Mouse (Mus musculus) brown adipose tissue, adult 24 weeks (tissue): ENCODE measurements around the gene Raly. TPM values are rescaled to one million over a fixed set of nuclear protein-coding genes. Genes with fewer than 3 reads are reported as not detected.
A peak's percentile ranks its signal among the peaks of the same experiment; 100 is the strongest.

Source experiments
- H3K27ac ChIP-seq: fragments of 200-500 bp; replicated peaks from 2 replicates; pipeline ENCODE4 v1.5.1; 2012; ENCODE audit warnings: low read depth, mild to moderate bottlenecking, low read length
- H3K4me1 ChIP-seq: fragments of 200-500 bp; 2 replicates; pipeline ENCODE4 v1.6.1; 2012; ENCODE audit warnings: low read length, mixed read lengths; ENCODE audit not compliant: control insufficient read depth, insufficient read depth, insufficient read length
- H3K4me3 ChIP-seq: fragments of 200-500 bp; 2 replicates; pipeline ENCODE4 v1.5.1; 2012; ENCODE audit warnings: low read depth, mild to moderate bottlenecking, low read length, moderate library complexity; ENCODE audit not compliant: insufficient read depth
- polyA plus RNA-seq: library from polyadenylated mRNA; stranded (reverse); fragments of >200 nt; gene quantifications from 2 replicates; pipeline ENCODE4 v1.2.4, GENCODE M21; 2012; ENCODE audit not compliant: missing spikeins, insufficient read depth, insufficient read length

Gene Raly
- polyA plus RNA-seq, 1 experiment, result 51.8 TPM

DNA sequence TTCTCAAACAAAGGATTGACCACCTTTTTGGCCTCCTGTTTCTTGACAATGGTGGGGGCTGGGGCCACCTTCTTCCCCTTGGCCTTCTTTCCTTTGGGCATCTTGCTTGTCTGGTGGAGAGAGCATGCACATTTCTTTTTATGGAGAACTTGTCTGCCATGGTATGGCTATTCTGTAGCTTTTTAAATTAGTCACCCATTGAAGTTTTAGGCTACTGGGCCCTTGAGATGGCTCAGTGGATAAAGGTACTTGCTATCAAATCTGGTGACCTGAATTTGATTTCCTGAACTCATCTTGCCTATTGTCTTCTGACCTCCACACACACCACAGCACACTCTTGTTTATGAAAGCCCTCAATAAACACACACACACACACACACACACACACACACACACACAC is 21.0 kb upstream of the Raly start, which contains the start of gene Gm14214:
TSS of gene Gm14214 (minus strand) at position 101 of the 400 bp plus-strand sequence.
- no peaks in the 10 kb centered on the region for H3K4me1 ChIP-seq
- no peak within 1 kb of the TSS for H3K4me3 ChIP-seq
- H3K27ac ChIP-seq, result no peak within 1 kb of the TSS

- Histone ChIP-seq H3K4me1 (no peaks in the 10 kb centered on the region), H3K4me3 (no peak overlapping the region), H3K27ac (no peak overlapping the region)
Measured at GRCm38 (mm10) chr2:154771604-154772003, 19.3 kb upstream of the Raly start.

GRCm38 (mm10) chr2:154774032-154774431 is 16.9 kb upstream of the Raly start:
- Histone ChIP-seq H3K4me1 (no peaks in the 10 kb centered on the region), H3K27ac (no peak overlapping the region), H3K4me3 (no peak overlapping the region)

- Histone ChIP-seq H3K27ac (no peak overlapping the region; the same call in 1 of the 2 replicates), H3K4me3 (no peak overlapping the region), H3K4me1 (no peaks in the 10 kb centered on the region)
Measured at GRCm38 (mm10) chr2:154776496-154776895, 14.4 kb upstream of the Raly start.

DNA sequence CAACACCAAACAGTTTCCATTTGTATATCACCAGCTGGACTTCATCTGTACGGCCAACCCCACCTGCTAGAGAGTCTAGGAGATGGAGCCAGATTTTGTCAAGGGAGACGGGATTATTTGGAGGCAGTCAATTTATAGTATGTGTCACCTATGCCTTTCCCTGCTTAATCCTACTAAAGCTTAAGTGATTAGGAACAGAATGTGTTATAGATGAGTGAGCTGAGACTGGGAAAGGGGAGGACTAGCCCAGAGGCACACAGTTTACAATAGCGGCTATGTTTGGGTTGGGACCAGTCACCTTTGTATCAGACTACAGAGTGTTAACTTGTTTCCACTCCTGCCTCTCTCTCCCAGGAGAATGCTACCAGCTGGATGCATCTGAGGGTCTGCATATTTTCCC is 11.2 kb upstream of the Raly start:
- no peak overlapping the region for H3K4me3 ChIP-seq
- H3K27ac ChIP-seq, result no peak overlapping the region
- H3K4me1 ChIP-seq, result no peaks in the 10 kb centered on the region

DNA sequence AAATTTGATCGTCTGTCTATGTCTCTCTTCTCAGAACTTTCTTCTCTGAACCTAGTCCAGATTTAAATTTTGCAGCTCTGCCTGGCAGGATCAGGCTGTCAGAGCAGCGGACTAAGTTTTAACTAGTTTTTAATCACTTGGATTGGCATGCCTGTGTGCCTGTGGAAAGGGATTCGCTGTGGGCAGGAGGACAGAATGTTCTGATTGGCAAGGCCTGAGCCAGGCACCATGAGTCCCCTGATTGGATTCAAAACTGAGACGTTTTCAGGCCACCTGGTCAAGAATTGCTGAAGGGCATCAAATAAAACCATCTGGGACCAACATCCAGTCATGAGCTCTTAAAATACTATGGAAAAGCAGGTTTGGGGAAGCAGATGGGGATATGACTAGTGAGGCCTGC is 8.5 kb upstream of the Raly start:
- H3K4me3 ChIP-seq, result no peak overlapping the region
- H3K27ac ChIP-seq, result no peak overlapping the region
- H3K4me1 ChIP-seq, result no peaks in the 10 kb centered on the region

- Histone ChIP-seq H3K4me1 (no peaks in the 10 kb centered on the region), H3K27ac (no peak overlapping the region), H3K4me3 (no peak overlapping the region)
Measured at GRCm38 (mm10) chr2:154782856-154783650, 7.8 kb upstream of the Raly start.

GRCm38 (mm10) chr2:154785284-154785683 is 5.6 kb upstream of the Raly start:
- H3K4me1 ChIP-seq, result 0 out of 2 replicates have a peak, but pooled peaks cover 2% of the 10 kb centered on the region
- H3K27ac ChIP-seq, result no peak overlapping the region
- no peak overlapping the region for H3K4me3 ChIP-seq

GRCm38 (mm10) chr2:154786187-154786586 is 4.7 kb upstream of the Raly start:
- Histone ChIP-seq H3K27ac (no peak overlapping the region), H3K4me3 (no peak overlapping the region), H3K4me1 (0 out of 2 replicates have a peak, but pooled peaks cover 2% of the 10 kb centered on the region)

- 0 out of 2 replicates have a peak, but pooled peaks cover 2% of the 10 kb centered on the region for H3K4me1 ChIP-seq
- H3K4me3 ChIP-seq, result no peak overlapping the region
- H3K27ac ChIP-seq, result no peak overlapping the region
Measured at GRCm38 (mm10) chr2:154786776-154787175, 4.1 kb upstream of the Raly start.

DNA sequence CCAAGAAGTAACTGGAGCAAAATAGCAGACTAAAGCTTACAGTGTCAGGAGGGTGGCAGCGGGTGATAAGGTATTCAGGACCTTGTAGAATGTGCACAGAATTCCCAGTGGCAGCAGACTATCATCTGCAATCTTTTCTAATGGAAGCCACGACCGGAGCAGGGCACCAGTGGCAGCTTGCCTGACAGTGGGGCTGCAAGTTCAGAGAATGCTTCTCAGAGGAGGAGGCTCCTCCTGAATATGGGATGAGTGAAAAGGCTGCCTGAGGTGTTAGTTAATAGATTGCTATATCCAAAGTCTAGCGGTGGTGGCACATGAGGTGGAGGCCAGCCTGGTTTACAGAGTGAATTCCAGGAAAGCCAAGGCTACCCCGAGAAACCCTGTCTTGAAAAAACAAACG is 1.5 kb upstream of the Raly start:
- Histone ChIP-seq H3K4me3 (no peak overlapping the region), H3K27ac (no peak overlapping the region), H3K4me1 (peaks cover 11% of the 10 kb centered on the region; the same call in 1 of the 2 replicates)

DNA sequence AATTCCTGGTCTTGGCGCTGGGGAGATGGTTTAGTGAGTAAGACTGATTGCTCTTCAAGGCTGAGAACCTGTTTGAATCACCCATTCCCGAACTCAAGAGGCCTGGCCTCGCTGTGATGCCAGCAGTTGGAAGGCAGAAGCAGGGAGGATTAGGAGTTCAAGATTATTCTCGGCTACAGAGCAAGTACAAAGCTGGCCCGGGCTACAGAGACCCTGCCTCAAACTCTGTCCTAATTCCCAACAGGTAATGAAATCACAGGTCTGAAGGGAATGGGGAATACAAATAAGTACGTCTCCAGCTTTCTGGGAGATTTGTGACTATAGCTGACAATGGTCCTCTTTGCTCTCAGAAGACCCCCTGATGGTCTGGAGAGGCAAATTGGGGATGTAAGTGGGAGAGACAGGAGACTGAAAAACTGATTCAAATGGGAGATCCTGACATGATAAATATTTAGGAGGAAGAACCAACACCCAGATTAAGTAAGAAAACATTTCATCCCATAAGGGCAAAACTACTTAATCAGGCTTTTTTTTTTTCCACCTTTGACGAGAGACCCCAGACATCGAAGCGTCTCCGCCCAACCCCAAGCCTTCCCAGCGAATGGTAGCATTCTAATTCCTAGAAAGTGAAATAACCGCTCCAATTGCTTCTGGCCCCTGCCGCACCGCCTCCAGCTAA is 780 bp upstream of the Raly start:
- Histone ChIP-seq H3K4me3 (peak overlapping the region; percentile 51), H3K27ac (no peak overlapping the region), H3K4me1 (peaks cover 11% of the 10 kb centered on the region; the same call in 1 of the 2 replicates)

DNA sequence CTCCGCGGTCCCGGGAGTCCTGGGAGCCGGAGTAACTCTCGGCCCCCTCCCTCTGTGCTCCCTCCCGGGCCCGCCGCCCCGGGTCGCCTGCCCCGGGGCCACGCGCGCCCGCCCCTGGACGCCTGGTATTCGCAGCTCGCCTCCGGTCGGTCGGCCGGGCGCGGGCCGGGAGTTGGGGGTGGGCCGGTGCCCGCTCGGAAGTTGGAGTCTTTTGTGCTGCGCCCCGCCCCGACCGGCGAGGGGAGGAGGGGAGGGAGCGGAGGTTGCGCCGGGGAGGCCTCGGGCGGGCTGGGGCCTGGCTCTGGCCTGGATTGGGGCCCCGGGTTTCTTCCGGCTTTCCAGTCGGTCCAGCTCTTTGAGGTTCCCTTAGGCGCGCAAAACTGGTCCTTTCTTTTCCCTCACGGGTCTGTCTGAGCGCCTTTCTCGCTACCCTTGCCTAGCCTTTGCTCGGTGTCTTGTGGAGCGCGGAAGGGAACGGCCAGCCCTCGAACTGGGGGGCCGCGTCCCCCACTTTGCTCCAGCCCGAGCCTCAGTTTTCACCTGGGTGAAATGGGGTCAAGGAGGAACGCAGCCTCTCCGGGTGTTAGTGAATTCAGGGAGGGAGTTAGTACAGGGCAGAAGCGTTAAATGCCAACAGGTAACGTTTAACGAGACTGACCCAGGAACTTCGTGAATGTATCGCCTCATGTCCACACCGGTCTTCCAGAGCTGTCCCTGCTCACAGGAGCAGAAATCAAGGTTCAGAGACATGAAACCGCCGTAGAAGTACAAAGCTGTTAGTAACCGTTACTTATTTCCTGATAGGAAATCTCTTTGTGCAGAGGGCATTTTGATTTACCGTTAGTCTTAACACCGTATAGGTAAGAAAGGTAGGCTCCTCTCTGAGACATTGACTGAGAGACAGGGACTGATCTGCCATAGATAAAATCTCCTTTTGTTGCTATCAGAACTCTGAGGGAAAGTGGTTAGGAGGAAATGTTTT is 1.1 kb downstream of the Raly start:
- H3K27ac ChIP-seq, result peak overlapping the region; percentile 56
- peak overlapping the region; percentile 70 for H3K4me3 ChIP-seq
- H3K4me1 ChIP-seq, result peaks cover 11% of the 10 kb centered on the region; the same call in 1 of the 2 replicates

DNA sequence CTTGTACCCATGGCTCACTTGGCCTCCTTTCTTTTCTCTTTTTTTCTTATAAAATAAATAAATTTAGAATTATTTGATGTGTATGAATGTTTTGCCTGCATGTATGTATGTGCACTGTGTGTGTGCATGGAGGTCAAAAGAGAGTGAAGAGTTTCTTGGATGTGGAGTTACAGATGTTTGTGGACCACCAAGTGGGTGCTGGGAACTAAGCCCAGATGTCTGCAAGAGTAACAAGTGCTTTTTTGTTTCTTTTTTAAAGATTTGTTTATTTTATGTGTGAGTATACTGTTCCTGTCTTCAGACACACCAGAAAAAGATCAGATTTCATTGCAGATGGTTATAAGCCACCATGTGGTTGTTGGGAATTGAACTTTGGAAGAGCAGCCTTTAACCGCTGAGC is 12.5 kb downstream of the Raly start:
- H3K4me1 ChIP-seq, result peaks cover 8% of the 10 kb centered on the region; the same call in 1 of the 2 replicates
- H3K4me3 ChIP-seq, result no peak overlapping the region
- H3K27ac ChIP-seq, result no peak overlapping the region

DNA sequence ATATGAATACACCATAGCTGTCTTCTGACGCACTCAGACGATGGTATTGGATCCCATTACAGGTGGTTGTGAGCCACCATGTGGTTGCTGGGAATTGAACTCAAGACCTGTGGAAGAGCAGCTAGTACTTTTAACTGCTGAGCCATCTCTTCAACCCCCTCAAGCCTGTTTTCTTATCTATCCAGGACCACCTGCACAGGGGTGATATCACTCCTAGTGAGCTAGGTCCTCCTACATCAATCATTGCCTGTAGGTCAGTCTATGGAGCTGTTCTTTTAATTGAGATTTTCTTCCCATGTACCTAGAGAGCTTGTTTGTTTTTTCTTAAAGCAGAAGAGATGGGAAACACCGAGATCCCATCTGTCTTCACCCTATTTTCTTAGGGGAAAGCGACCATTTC is 12.9 kb downstream of the Raly start:
- peaks cover 8% of the 10 kb centered on the region; the same call in 1 of the 2 replicates for H3K4me1 ChIP-seq
- H3K4me3 ChIP-seq, result no peak overlapping the region
- H3K27ac ChIP-seq, result no peak overlapping the region
